Mouse (Mus musculus) liver, embryonic 14.5 days (tissue): Measurements from ENCODE around the gene Gm48552. TPM values are rescaled to one million over a fixed set of nuclear protein-coding genes. Genes with fewer than 3 reads are reported as not detected.

Experiments
- ATAC-seq: fragments of 200-750 bp; cut with Nextera tagmentation; 2 replicates; pipeline ENCODE4 v1.8.0; 2017; ENCODE audit warnings: moderate number of reproducible peaks, mild to moderate bottlenecking, moderate library complexity; ENCODE audit not compliant: insufficient read depth
- DNase-seq, 3 experiments: peaks; one replicate each; pipeline ENCODE4 v3.0.0-alpha.2; 2012 to 2013; ENCODE audit warnings: low read depth in 3 of 3, low spot score in 3 of 3
- H3K27ac ChIP-seq: fragments of 300-500 bp; sonication (generic); 2 replicates; pipeline ENCODE4 v1.5.1; 2014; ENCODE audit warnings: moderate library complexity, mild to moderate bottlenecking, control low read depth, inconsistent platforms
- H3K27me3 ChIP-seq: fragments of 300-500 bp; sonication (generic); 2 replicates; pipeline ENCODE4 v1.6.1; 2014; ENCODE audit warnings: mild to moderate bottlenecking, low read length, moderate library complexity; ENCODE audit not compliant: control insufficient read depth, insufficient read depth
- H3K36me3 ChIP-seq: fragments of 300-500 bp; sonication (generic); replicated peaks from 2 replicates; pipeline ENCODE4 v1.6.1; 2014; ENCODE audit warnings: low read depth; ENCODE audit not compliant: control insufficient read depth, insufficient read depth
- H3K4me1 ChIP-seq, 2 experiments: fragments of 200-500 bp in 1 of 2; fragments of 300-500 bp in 1 of 2; sonication (generic) in 1 of 2; replicated peaks; 2 replicates each; pipeline ENCODE4 v1.6.1; 2012 to 2014; ENCODE audit warnings: antibody characterized with exemption in 1 of 2, inconsistent platforms in 1 of 2, low read length in 1 of 2; ENCODE audit not compliant: control insufficient read depth in 2 of 2, insufficient read depth in 2 of 2
- H3K4me2 ChIP-seq: fragments of 300-500 bp; sonication (generic); 2 replicates; pipeline ENCODE4 v1.6.1; 2014; ENCODE audit warnings: low read depth, mild to moderate bottlenecking, control low read depth, moderate library complexity
- H3K4me3 ChIP-seq, 2 experiments: fragments of 200-500 bp in 1 of 2; fragments of 300-500 bp in 1 of 2; sonication (generic) in 1 of 2; 2 replicates each; pipeline ENCODE4 v1.5.1; 2012 to 2014; ENCODE audit warnings: low read depth in 2 of 2, low read length in 2 of 2, mild to moderate bottlenecking in 2 of 2, control low read depth in 1 of 2, inconsistent platforms in 1 of 2, moderate library complexity in 1 of 2; ENCODE audit not compliant: insufficient read depth in 1 of 2
- H3K9ac ChIP-seq: fragments of 300-500 bp; sonication (generic); replicated peaks from 2 replicates; pipeline ENCODE4 v1.6.1; 2014; ENCODE audit warnings: mild to moderate bottlenecking, control low read depth, moderate library complexity
- H3K9me3 ChIP-seq: fragments of 300-500 bp; sonication (generic); 2 replicates; pipeline ENCODE4 v1.6.1; 2016; ENCODE audit warnings: low read length, mixed read lengths; ENCODE audit not compliant: control insufficient read depth
- CTCF ChIP-seq: IDR thresholded peaks from 2 replicates; pipeline ENCODE4 v1.5.1; 2016; ENCODE audit warnings: antibody characterized with exemption, low read depth, control low read depth
- EP300 ChIP-seq: IDR thresholded peaks from 2 replicates; pipeline ENCODE4 v1.6.1; 2016; ENCODE audit warnings: antibody characterized with exemption, low read depth
- WGBS: fragments of 180-500 bp; shearing (Covaris S2); extraction: QIAGEN DNeasy Blood & Tissue Kit; methylation state at CpG from one replicate; pipeline ENCODE4 v1.1.7; 2014; ENCODE audit not compliant: insufficient replicate concordance; 5-methylcytosine and 5-hydroxymethylcytosine counted together
- polyA plus RNA-seq, 2 experiments: library from polyadenylated mRNA; depleted of rRNA in 1 of 2; stranded (reverse) in 1 of 2; unstranded in 1 of 2; fragments of >200 nt; fragmentation: Nextera tagmentation in 1 of 2; extraction: Ambion mirVana in 1 of 2; gene quantifications; 2 replicates each; pipeline versions ENCODE4 v1.2.1 to v1.2.3; 2012 to 2014

Gm48552 gene
- 0.78 and 0.90 TPM in 2 replicates for polyA plus RNA-seq (2012; rRNA removed)
- 0.21 and 0.36 TPM in 2 replicates for polyA plus RNA-seq (2014; fragmentation: Nextera tagmentation; extraction: Ambion mirVana)

DNA sequence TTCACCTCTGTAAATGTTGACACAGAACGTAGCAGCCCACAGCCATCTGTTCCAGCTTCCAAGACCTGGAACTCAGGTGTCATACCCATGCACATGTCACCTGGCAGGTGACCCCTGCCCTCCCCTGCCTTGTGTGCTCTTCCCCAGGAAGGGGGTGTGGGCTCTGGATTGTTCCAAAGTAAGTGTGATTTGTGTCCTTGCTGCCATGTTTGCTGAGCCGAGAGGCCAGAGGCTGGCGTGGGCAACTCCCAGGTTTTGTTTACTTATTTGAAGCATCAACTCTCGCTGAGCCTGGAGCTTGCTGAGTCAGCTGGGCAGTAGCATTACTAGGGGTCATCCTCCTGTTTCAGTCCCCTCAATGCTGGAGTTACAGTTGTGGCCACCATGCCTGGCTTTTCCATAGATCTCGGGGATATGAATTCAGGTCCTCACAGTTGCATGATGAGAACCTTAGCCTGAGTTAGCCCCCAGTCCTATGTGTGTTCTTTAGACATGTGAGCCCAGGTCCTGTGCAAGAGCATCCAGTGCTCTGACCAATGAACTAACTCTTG is at the start of gene Gm48552:
Gene Gm48552 (plus strand): TSS at position 501 of the 551 bp plus-strand sequence.
- ATAC-seq (no peak), DNase-seq (no peak)
- Histone ChIP-seq H3K9me3 (no peaks in the 10 kb centered on the region), H3K4me1 (peaks cover 10 to 14% of the 10 kb centered on the region in 2 experiments), H3K4me3 (no peak within 1 kb of the TSS), H3K27ac (no peak within 1 kb of the TSS), H3K27me3 (no peaks in the 10 kb centered on the region), H3K36me3 (peaks cover 11% of the 10 kb centered on the region), H3K4me2 (no peak within 1 kb of the TSS), H3K9ac (no peak within 1 kb of the TSS)
- WGBS, result 75% methylated on average over 5 of the region's 5 CpGs
- TF ChIP-seq EP300 (no peak), CTCF (no peak)

DNA sequence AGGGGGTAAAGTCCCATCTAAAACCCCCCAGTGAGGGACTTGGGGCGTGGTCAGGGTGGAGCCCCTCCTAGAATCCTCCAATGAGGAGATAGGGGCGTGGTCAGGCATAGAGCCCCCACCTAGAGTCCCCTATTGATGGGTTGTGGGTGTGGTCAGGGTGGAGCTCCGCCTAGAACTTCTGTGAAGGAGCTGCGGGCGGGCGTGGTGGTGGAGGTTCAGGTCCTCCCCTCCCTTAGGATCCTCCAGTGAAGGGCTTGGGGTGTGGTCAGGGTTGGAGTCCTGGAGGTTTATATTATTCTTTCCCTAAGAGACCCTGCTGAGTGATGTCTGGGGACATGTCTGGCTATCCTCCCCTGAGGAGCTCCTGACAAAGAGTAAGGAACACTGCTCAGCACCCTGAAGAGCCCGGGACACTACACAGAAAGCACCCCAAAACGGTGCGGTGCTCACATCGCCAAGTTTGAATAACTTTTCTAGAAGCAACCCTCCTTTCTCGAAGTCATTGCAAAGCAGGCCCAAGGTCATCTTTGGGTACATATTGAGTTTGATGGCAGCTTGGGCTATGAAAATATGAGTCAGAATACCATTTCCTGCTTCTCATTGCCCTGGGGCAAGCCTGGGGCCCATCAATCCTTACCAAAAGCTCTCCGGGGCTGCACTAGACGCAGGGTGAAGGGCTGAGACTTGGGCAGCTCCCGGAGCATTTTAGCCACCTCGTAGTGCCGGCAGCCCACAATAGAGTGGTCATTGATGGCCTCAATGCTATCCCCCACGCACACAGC is 48.1 kb upstream of the Gm48552 start:
- Histone ChIP-seq H3K4me3 (no peak overlapping the region), H3K4me2 (no peak overlapping the region), H3K27ac (no peak overlapping the region), H3K36me3 (no peaks in the 10 kb centered on the region), H3K9me3 (no peaks in the 10 kb centered on the region), H3K27me3 (peaks cover 41% of the 10 kb centered on the region), H3K9ac (no peak overlapping the region), H3K4me1 (peaks cover 8 to 12% of the 10 kb centered on the region in 2 experiments)
- DNase-seq (no peak), ATAC-seq (peak; percentile 50; the same call in 1 of the 2 replicates)
- WGBS, result 35% methylated on average over 17 of the region's 17 CpGs
- TF ChIP-seq EP300 (no peak), CTCF (no peak)

GRCm38 (mm10) chr10:81341333-81341949 is 47.4 kb upstream of the Gm48552 start:
- ATAC-seq, result no peak
- no peaks in the 10 kb centered on the region for H3K9me3 ChIP-seq
- no peak overlapping the region for H3K4me3 ChIP-seq
- TF ChIP-seq EP300, result no peak
- peak; percentile 91 for TF ChIP-seq CTCF
- no peak for DNase-seq
- peaks cover 9 to 12% of the 10 kb centered on the region in 2 experiments for H3K4me1 ChIP-seq
- WGBS, result 36% methylated on average over 16 of the region's 16 CpGs
- H3K4me2 ChIP-seq, result no peak overlapping the region
- no peaks in the 10 kb centered on the region for H3K36me3 ChIP-seq
- no peak overlapping the region for H3K9ac ChIP-seq
- no peak overlapping the region for H3K27ac ChIP-seq
- H3K27me3 ChIP-seq, result peaks cover 41% of the 10 kb centered on the region

DNA sequence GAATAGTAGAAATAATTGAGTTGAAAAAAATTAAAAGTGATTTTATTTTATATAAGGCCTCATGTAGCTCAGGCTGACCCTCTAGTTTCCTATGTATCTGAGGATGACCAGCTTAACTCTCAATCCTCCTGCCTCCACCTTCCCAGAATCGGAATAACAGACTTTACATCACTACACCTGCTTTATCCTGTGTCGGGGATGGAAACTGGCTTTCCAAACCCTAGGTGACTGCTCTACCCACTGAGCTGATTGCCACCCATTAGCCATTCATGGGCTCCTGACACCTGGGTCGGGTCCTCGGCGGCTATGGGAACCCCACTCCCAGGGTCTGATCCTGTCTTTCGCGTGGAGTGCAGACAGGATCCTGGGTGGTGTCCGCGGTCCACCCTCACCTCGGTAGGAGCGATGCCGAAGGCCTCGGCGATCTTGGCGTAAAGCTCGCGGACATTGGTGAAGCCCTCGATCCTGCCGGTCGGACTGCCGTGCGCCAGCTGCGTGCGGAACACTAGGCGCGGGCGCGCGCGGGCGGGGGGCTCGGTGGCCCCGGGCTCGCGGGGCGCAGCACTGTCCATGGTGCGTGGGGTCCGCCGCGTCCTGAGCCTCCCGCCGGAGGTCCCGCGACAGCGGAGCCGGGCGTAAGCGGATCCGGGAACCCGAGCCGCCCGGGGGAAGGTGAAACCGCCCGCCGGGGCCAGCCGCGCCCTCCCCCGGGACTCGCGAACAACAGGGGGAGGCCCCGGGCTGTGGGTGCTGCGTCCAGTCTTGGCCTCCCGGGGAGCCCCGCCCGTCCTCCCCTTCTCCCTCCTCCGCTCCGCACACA is 45.9 kb upstream of the Gm48552 start, which contains the start of gene Gipc3:
Gene Gipc3 (minus strand): TSS at position 581 of the 820 bp plus-strand sequence.
- peaks cover 41% of the 10 kb centered on the region for H3K27me3 ChIP-seq
- no peak within 1 kb of the TSS for H3K27ac ChIP-seq
- DNase-seq (no peak), ATAC-seq (no peak)
- peaks cover 19% of the 10 kb centered on the region in 2 experiments for H3K4me1 ChIP-seq
- no peaks in the 10 kb centered on the region for H3K9me3 ChIP-seq
- 6% methylated on average over 57 of the region's 67 CpGs for WGBS
- 0 out of 2 replicates have a peak within 1 kb of the TSS, but pooled peaks have one; percentile 9 for H3K9ac ChIP-seq
- H3K36me3 ChIP-seq, result no peaks in the 10 kb centered on the region; the same call in 1 of the 2 replicates
- TF ChIP-seq EP300, result no peak
- no peak for TF ChIP-seq CTCF
- peak within 1 kb of the TSS; percentile 59 for H3K4me2 ChIP-seq
- H3K4me3 ChIP-seq, result peak within 1 kb of the TSS in 1 of 2 experiments; percentile 48; a peak in 3 of 4 replicates
